ENCODE assay signal across 8 mouse cellular contexts in the genomic region with DNA sequence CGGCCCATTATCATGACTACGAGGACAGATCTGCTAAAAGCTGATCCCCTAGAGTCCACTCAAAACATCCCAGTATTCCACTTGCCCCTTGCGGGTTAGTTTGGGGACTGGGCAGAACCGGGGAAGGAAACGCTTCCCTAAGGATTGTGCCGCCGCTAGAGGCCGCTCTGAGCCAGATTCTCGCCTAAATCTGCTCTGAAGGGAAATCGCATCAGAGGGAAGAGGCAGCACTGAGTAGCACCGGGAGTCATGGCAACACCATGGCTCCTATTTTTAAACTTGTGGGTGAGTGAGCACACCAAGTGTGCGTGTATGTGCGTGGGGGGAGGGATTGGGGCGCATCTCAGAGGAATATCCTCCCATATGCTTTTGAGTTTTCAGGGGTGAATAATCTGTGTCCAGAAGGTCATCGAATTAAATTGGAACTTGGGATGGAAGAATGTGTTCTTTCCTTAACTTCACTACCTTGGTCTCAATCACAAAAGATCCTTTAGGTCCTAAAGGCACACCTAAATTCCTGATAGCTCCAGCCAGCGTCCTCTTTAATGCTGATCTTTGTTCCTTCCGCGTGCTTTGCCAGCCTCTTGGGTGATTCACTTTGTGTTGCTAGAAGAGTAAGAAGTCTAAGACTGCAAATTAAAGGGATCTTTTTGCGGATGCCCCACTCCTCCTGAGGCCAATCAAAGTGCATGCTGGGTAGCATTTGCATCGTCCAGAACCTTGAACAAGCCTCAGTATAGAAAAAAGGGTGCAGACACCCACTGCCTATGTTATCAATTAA.
A peak's percentile ranks its signal among the peaks of the same experiment; 100 is the strongest.
DNase-seq lines count a peak whose midpoint lies in the region; ATAC-seq and TF ChIP-seq lines count a peak whose summit lies in the region.

No protein-coding gene starts in this region.

- H3K79me2 ChIP-seq in heart, adult 2 months (replicated peaks; ENCODE audit: control insufficient read depth, insufficient read depth, low read length), result no peaks in the 10 kb centered on the region

- TF ChIP-seq POLR2A in heart, adult 2 months (IDR thresholded peaks at IDR 0.05; ENCODE audit: insufficient read depth, low read depth, low read length), result no peak

- H3K27ac ChIP-seq in heart, adult 2 months, result no peak overlapping the region
- H3K27ac ChIP-seq in midbrain, embryonic 13.5 days, result no peak overlapping the region

- intact Hi-C loops in heart, adult 2 months (cut with DNase I), result loop anchor here (1.0 kb wide), 1 partner anchor 446 kb away; no protein-coding TSS in a partner anchor
- intact Hi-C loops in left cerebral cortex, postnatal 14 days (cut with DNase I), result loop anchor here (2.0 to 5.0 kb wide), 2 partner anchors 255 to 445 kb away; no protein-coding TSS in a partner anchor

- no peaks in the 10 kb centered on the region for H3K36me3 ChIP-seq in heart, adult 2 months (ENCODE audit: control insufficient read depth, insufficient read depth, low read length)
- no peaks in the 10 kb centered on the region for H3K36me3 ChIP-seq in midbrain, embryonic 13.5 days

- H3K27me3 ChIP-seq in heart, adult 2 months (ENCODE audit: control insufficient read depth, insufficient read depth, low read length), result no peaks in the 10 kb centered on the region
- no peaks in the 10 kb centered on the region for H3K27me3 ChIP-seq in midbrain, embryonic 13.5 days

- WGBS in heart, adult 2 months, result 20% methylated on average over 20 of the region's 20 CpGs
- WGBS in midbrain, embryonic 13.5 days, result 23% methylated on average over 20 of the region's 20 CpGs

- no peaks in the 10 kb centered on the region for H3K4me1 ChIP-seq in heart, adult 2 months (ENCODE audit: control insufficient read depth, insufficient read depth, low read length)
- peaks cover 23% of the 10 kb centered on the region for H3K4me1 ChIP-seq in midbrain, embryonic 13.5 days (replicated peaks)

- H3K9me3 ChIP-seq in midbrain, embryonic 13.5 days, result no peaks in the 10 kb centered on the region

- no peak overlapping the region for H3K4me3 ChIP-seq in heart, adult 2 months
- H3K4me3 ChIP-seq in midbrain, embryonic 13.5 days (replicated peaks), result no peak overlapping the region

- peak; percentile 42 to 63 for DNase-seq in adrenal gland, postnatal 4 days (ENCODE audit: low spot score in 2 of 2)
- peak; percentile 72 for DNase-seq in embryo, embryonic 9.5 days (ENCODE audit: extremely low spot score)
- DNase-seq in heart, adult 2 months, result peak; percentile 47 to 73
- peak; percentile 40 for DNase-seq in kidney, adult 11 months
- DNase-seq in left cerebral cortex, postnatal 14 days (ENCODE audit: low spot score in 2 of 2), result peak; percentile 94
- DNase-seq in spleen, postnatal 4 days (ENCODE audit: low spot score in 2 of 2), result peak; percentile 18 to 69

- ATAC-seq in midbrain, embryonic 13.5 days, result peak; percentile 89
- ATAC-seq in monocyte, adult 5-6 weeks (replicated peaks; ENCODE audit: insufficient number of reproducible peaks, low FRiP score, low TSS enrichment, poor library complexity, severe bottlenecking), result no peak

- peak; percentile 79 for TF ChIP-seq CTCF in heart, adult 2 months (IDR thresholded peaks at IDR 0.05)

- no peak overlapping the region for H3K9ac ChIP-seq in heart, adult 2 months (ENCODE audit: low read depth, low read length)
- no peak overlapping the region for H3K9ac ChIP-seq in midbrain, embryonic 13.5 days (replicated peaks)

- TF ChIP-seq EP300 in heart, adult 2 months (IDR thresholded peaks at IDR 0.05; ENCODE audit: insufficient read depth, low read depth, low read length), result no peak

- H3K4me2 ChIP-seq in midbrain, embryonic 13.5 days (replicated peaks), result no peak overlapping the region

Comparison
In these comparisons a context has a peak if more than half of its experiments do, and no peak if none do; other contexts are left out.
1. DNase-seq: peak in every context shown above with its lines; median percentile 94 in left cerebral cortex, postnatal 14 days; 72 in embryo, embryonic 9.5 days; 60 in heart, adult 2 months; 52 in adrenal gland, postnatal 4 days; 44 in spleen, postnatal 4 days; 40 in kidney, adult 11 months.